Mouse (Mus musculus) heart, adult 10 weeks (tissue): ENCODE data around the gene Snf8. TPM values are rescaled to one million over a fixed set of nuclear protein-coding genes. Genes with fewer than 3 reads are reported as not detected.

Experiments used
- polyA plus RNA-seq: library from polyadenylated mRNA; stranded (reverse); fragments of 350-450 nt; fragmentation: Illumina TruSeq; extraction: RNeasy Lipid Tissue Mini Kit (QIAGEN cat#74804); gene quantifications from one replicate; pipeline ENCODE4 v1.2.3, GENCODE M21; 2014; ENCODE audit warnings: low read depth, low replicate concordance

The Snf8 gene
- polyA plus RNA-seq, result 46.1 TPM

GRCm38 (mm10) chr11:96034596-96035052 is at the start of gene Snf8:
Gene Snf8 (plus strand): TSS chr11:96034885.

GRCm38 (mm10) chr11:96005403-96006271 is 29.0 kb upstream of the Snf8 start, which contains the start of gene Igf2bp1:
Gene Igf2bp1 (minus strand): TSS chr11:96005940.

GRCm38 (mm10) chr11:96065215-96065911 is 30.7 kb downstream of the Snf8 start, which contains the start of gene Ube2z:
Gene Ube2z (minus strand): TSS chr11:96065388.

GRCm38 (mm10) chr11:96075509-96076220 is 41.0 kb downstream of the Snf8 start, which contains the start of gene Atp5g1:
Gene Atp5g1 (minus strand): TSS chr11:96075670.

Other genes starting within 250 kb of the Snf8 start
- gene Phospho1, start 210.4 kb upstream of the Snf8 start, polyA plus RNA-seq, result 133 TPM
- 35.7 TPM for gene Gngt2, start 197.7 kb upstream of the Snf8 start, polyA plus RNA-seq
- 12.4 TPM for gene Abi3, start 192.4 kb upstream of the Snf8 start, polyA plus RNA-seq
- not detected for gene B4galnt2, start 120.0 kb upstream of the Snf8 start, polyA plus RNA-seq
- gene Igf2bp1, start 28.9 kb upstream of the Snf8 start, polyA plus RNA-seq, result 0.05 TPM
- gene Gip, start 10.3 kb upstream of the Snf8 start, polyA plus RNA-seq, result not detected
- gene Ube2z, start 30.5 kb downstream of the Snf8 start, polyA plus RNA-seq, result 33.0 TPM
- 3,747 TPM for gene Atp5g1, start 40.8 kb downstream of the Snf8 start, polyA plus RNA-seq
- gene Calcoco2, start 77.1 kb downstream of the Snf8 start, polyA plus RNA-seq, result not detected
- not detected for gene Ttll6, start 98.9 kb downstream of the Snf8 start, polyA plus RNA-seq
- not detected for gene Hoxb13, start 159.4 kb downstream of the Snf8 start, polyA plus RNA-seq
- gene Hoxb9, start 236.6 kb downstream of the Snf8 start, polyA plus RNA-seq, result not detected
- not detected for gene Hoxb8, start 247.0 kb downstream of the Snf8 start, polyA plus RNA-seq